Mouse (Mus musculus) MEL (cell line): ENCODE data around the gene Olfr160. TPM values are rescaled to one million over a fixed set of nuclear protein-coding genes. Genes with fewer than 3 reads are reported as not detected.

Experiments used
- DNase-seq: peaks from one replicate; pipeline ENCODE4 v3.0.0; 2011; ENCODE audit warnings: low read depth, low spot score
- H3K27ac ChIP-seq: 2 replicates; pipeline ENCODE4 v1.5.1; 2012; ENCODE audit warnings: low read depth, mild to moderate bottlenecking, control low read depth, low read length, moderate library complexity; ENCODE audit not compliant: control insufficient read depth
- H3K27me3 ChIP-seq, 2 experiments: fragments of 150-350 bp in 1 of 2; sonication (generic) in 1 of 2; 2 replicates each; pipeline ENCODE4 v1.6.1; 2012; ENCODE audit warnings: low read length in 2 of 2, mild to moderate bottlenecking in 2 of 2, improper control_type of control experiment in 1 of 2, moderate library complexity in 1 of 2; ENCODE audit not compliant: insufficient read depth in 2 of 2, control insufficient read depth in 1 of 2
- H3K36me3 ChIP-seq, 2 experiments: 2 replicates each; pipeline ENCODE4 v1.6.1; 2012 to 2014; ENCODE audit warnings: low read length in 2 of 2, improper control_type of control experiment in 1 of 2, inconsistent platforms in 1 of 2, mild to moderate bottlenecking in 1 of 2; ENCODE audit not compliant: insufficient read depth in 2 of 2, control insufficient read depth in 1 of 2
- H3K4me1 ChIP-seq, 2 experiments: fragments of 150-350 bp in 1 of 2; sonication (generic) in 1 of 2; 2 replicates each; pipeline ENCODE4 v1.6.1; 2012; ENCODE audit warnings: low read length in 2 of 2, improper control_type of control experiment in 1 of 2, mild to moderate bottlenecking in 1 of 2; ENCODE audit not compliant: insufficient read depth in 2 of 2, control insufficient read depth in 1 of 2
- H3K4me3 ChIP-seq, 2 experiments: fragments of 150-350 bp in 1 of 2; sonication (generic) in 1 of 2; 2 replicates each; pipeline ENCODE4 v1.5.1; 2012; ENCODE audit warnings: low read depth in 2 of 2, low read length in 2 of 2, mild to moderate bottlenecking in 2 of 2, moderate library complexity in 2 of 2, control low read depth in 1 of 2, improper control_type of control experiment in 1 of 2; ENCODE audit not compliant: control insufficient read depth in 1 of 2, insufficient read depth in 1 of 2
- H3K79me2 ChIP-seq: 2 replicates; pipeline ENCODE4 v1.6.1; 2012; ENCODE audit warnings: mild to moderate bottlenecking, low read length, moderate library complexity; ENCODE audit not compliant: control insufficient read depth, poor library complexity, insufficient read depth
- H3K9ac ChIP-seq: 2 replicates; pipeline ENCODE4 v1.6.1; 2012; ENCODE audit warnings: low read depth, mild to moderate bottlenecking, control low read depth, low read length, moderate library complexity; ENCODE audit not compliant: control insufficient read depth, poor library complexity, severe bottlenecking
- H3K9me3 ChIP-seq: fragments of 150-350 bp; sonication (generic); replicated peaks from 2 replicates; pipeline ENCODE4 v1.6.1; 2012; ENCODE audit warnings: mild to moderate bottlenecking, low read length, improper control_type of control experiment, moderate library complexity; ENCODE audit not compliant: insufficient read depth
- BHLHE40 ChIP-seq: IDR thresholded peaks from 2 replicates; pipeline ENCODE4 v1.6.1; 2012; ENCODE audit warnings: low read depth, mild to moderate bottlenecking, inconsistent platforms, low read length, improper control_type of control experiment, borderline replicate concordance
- CHD1 ChIP-seq: IDR thresholded peaks from 2 replicates; pipeline ENCODE4 v1.6.1; 2012; ENCODE audit warnings: low read depth, mild to moderate bottlenecking, inconsistent platforms, low read length, improper control_type of control experiment
- CHD2 ChIP-seq: IDR thresholded peaks from 2 replicates; pipeline ENCODE4 v1.6.1; 2011; ENCODE audit warnings: low read length, improper control_type of control experiment
- ELF1 ChIP-seq: IDR thresholded peaks from 2 replicates; pipeline ENCODE4 v1.6.1; 2014; ENCODE audit warnings: low read depth, mild to moderate bottlenecking, inconsistent platforms, low read length, improper control_type of control experiment, moderate library complexity
- EP300 ChIP-seq, 2 experiments: IDR thresholded peaks; 2 replicates each; pipeline ENCODE4 v1.6.1; 2011; ENCODE audit warnings: improper control_type of control experiment in 2 of 2, low read length in 2 of 2, low read depth in 1 of 2, mild to moderate bottlenecking in 1 of 2
- ETS1 ChIP-seq: IDR thresholded peaks from 2 replicates; pipeline ENCODE4 v1.6.1; 2012; ENCODE audit warnings: low read depth, mild to moderate bottlenecking, inconsistent platforms, low read length, improper control_type of control experiment, moderate library complexity
- GABPA ChIP-seq: IDR thresholded peaks from 2 replicates; pipeline ENCODE4 v1.6.1; 2012; ENCODE audit warnings: low read depth, mild to moderate bottlenecking, inconsistent platforms, low read length, improper control_type of control experiment, moderate library complexity
- JUND ChIP-seq: IDR thresholded peaks from 2 replicates; pipeline ENCODE4 v1.6.1; 2011; ENCODE audit warnings: low read depth, mild to moderate bottlenecking, improper control_type of control experiment, low read length
- KAT2A ChIP-seq: conservative IDR thresholded peaks from 2 replicates; pipeline ENCODE4 v1.6.1; 2012; ENCODE audit warnings: low read depth, low read length, improper control_type of control experiment, inconsistent platforms
- MAFK ChIP-seq: IDR thresholded peaks from 2 replicates; pipeline ENCODE4 v1.6.1; 2011; ENCODE audit warnings: low read depth, mild to moderate bottlenecking, low read length, improper control_type of control experiment, borderline replicate concordance
- MEF2A ChIP-seq: IDR thresholded peaks from 2 replicates; pipeline ENCODE4 v1.6.1; 2014; ENCODE audit warnings: low read depth, mild to moderate bottlenecking, inconsistent platforms, low read length, improper control_type of control experiment; ENCODE audit not compliant: poor library complexity, insufficient replicate concordance, severe bottlenecking; ENCODE audit errors: extremely low read depth
- MYC ChIP-seq: IDR thresholded peaks from 2 replicates; pipeline ENCODE4 v1.6.1; 2011; ENCODE audit warnings: low read depth, mild to moderate bottlenecking, low read length, improper control_type of control experiment, moderate library complexity
- NRF1 ChIP-seq: IDR thresholded peaks from 2 replicates; pipeline ENCODE4 v1.6.1; 2014; ENCODE audit warnings: low read depth, mild to moderate bottlenecking, inconsistent platforms, low read length, improper control_type of control experiment, moderate library complexity; ENCODE audit not compliant: poor library complexity, insufficient read depth, severe bottlenecking
- POLR2A ChIP-seq, 2 experiments: IDR thresholded peaks; 2 replicates each; pipeline ENCODE4 v1.6.1; 2011 to 2012; ENCODE audit warnings: low read length in 2 of 2, mild to moderate bottlenecking in 2 of 2, control low read depth in 1 of 2, improper control_type of control experiment in 1 of 2, low read depth in 1 of 2, moderate library complexity in 1 of 2; ENCODE audit not compliant: control insufficient read depth in 1 of 2, insufficient read depth in 1 of 2, poor library complexity in 1 of 2
- RAD21 ChIP-seq: IDR thresholded peaks from 2 replicates; pipeline ENCODE4 v1.6.1; 2011; ENCODE audit warnings: mild to moderate bottlenecking, low read depth, low read length, improper control_type of control experiment
- RCOR1 ChIP-seq: IDR thresholded peaks from 2 replicates; pipeline ENCODE4 v1.6.1; 2012; ENCODE audit warnings: low read depth, mild to moderate bottlenecking, inconsistent platforms, low read length, improper control_type of control experiment
- TAL1 ChIP-seq: IDR thresholded peaks from 2 replicates; pipeline ENCODE4 v1.6.1; 2012; ENCODE audit warnings: mild to moderate bottlenecking, inconsistent platforms, low read length, moderate library complexity, mixed read lengths
- TBP ChIP-seq: IDR thresholded peaks from 2 replicates; pipeline ENCODE4 v1.8.0; 2011; ENCODE audit warnings: low read depth, low read length, improper control_type of control experiment
- TCF12 ChIP-seq: IDR thresholded peaks from 2 replicates; pipeline ENCODE4 v1.6.1; 2014; ENCODE audit warnings: low read depth, mild to moderate bottlenecking, inconsistent platforms, low read length, improper control_type of control experiment, moderate library complexity
- UBTF ChIP-seq: IDR thresholded peaks from 2 replicates; pipeline ENCODE4 v1.6.1; 2012; ENCODE audit warnings: low read depth, mild to moderate bottlenecking, inconsistent platforms, low read length, improper control_type of control experiment, moderate library complexity, borderline replicate concordance; ENCODE audit not compliant: insufficient read depth
- USF1 ChIP-seq: IDR thresholded peaks from 2 replicates; pipeline ENCODE4 v1.6.1; 2014; ENCODE audit warnings: low read depth, mild to moderate bottlenecking, inconsistent platforms, low read length, improper control_type of control experiment, moderate library complexity
- USF2 ChIP-seq, 2 experiments: IDR thresholded peaks; 2 replicates each; pipeline ENCODE4 v1.6.1; 2011 to 2012; ENCODE audit warnings: improper control_type of control experiment in 2 of 2, low read length in 2 of 2, borderline replicate concordance in 1 of 2, inconsistent platforms in 1 of 2, low read depth in 1 of 2, mild to moderate bottlenecking in 1 of 2; ENCODE audit not compliant: insufficient read depth in 1 of 2
- ZNF384 ChIP-seq: IDR thresholded peaks from 2 replicates; pipeline ENCODE4 v1.6.1; 2012; ENCODE audit warnings: low read depth, mild to moderate bottlenecking, inconsistent platforms, low read length, improper control_type of control experiment
- polyA plus RNA-seq, 2 experiments: library from polyadenylated mRNA; stranded (reverse) in 1 of 2; unstranded in 1 of 2; fragments of >175 nt in 1 of 2; fragments of >200 nt in 1 of 2; gene quantifications; 2 replicates each; pipeline versions ENCODE4 v1.2.1 to v1.2.4; 2012; ENCODE audit warnings: low replicate concordance in 2 of 2, low read depth in 1 of 2; ENCODE audit not compliant: insufficient read length in 2 of 2, insufficient read depth in 1 of 2, missing spikeins in 1 of 2
- total RNA-seq: library from RNA; depleted of rRNA; stranded (reverse); fragments of 300-350 nt; gene quantifications from 2 replicates; pipeline ENCODE4 v1.2.3, GENCODE M21; 2012

Olfr160 gene
- total and polyA plus RNA-seq, 3 experiments, result not detected

DNA sequence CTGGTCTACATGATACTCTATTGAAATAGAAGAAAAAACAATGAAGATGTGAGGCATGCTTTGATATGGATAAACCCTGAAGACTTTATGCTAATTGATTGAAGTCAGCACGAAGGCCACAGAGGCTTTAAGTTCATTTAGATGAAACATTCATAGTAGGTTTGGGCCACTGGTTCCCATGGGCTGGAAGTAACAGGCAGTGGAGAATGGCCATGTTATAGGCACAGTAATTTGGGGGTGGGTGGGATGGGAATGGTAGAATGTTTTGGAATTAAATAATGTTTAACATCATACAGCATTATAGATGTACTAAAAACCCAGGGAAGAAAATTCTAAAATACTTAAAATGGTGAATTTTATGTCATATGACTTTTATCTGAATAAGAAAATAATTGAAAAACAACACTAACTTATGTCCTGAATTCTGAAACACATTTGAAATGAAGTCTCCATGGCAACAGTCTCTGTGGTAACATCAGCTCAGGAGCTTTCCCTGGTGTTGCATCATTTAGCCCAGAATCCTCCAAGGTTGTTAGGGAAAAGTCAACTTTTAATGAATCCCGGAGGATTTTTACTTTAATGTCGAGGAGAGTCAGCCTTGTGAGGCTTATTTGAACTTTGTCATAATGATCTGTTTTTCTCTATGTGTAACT, 28.6 kb downstream of the Olfr160 start:
- DNase-seq, result no peak
- H3K36me3 ChIP-seq, result no peaks in the 10 kb centered on the region
- H3K27me3 ChIP-seq, result no peaks in the 10 kb centered on the region
- H3K27ac ChIP-seq, result no peak overlapping the region
- TF ChIP-seq EP300 (IDR thresholded peaks at IDR 0.05; ENCODE audit: low read depth in 1 of 2, low read length in 2 of 2), result no peak
- TF ChIP-seq USF2 (IDR thresholded peaks at IDR 0.05; ENCODE audit: borderline replicate concordance in 1 of 2, insufficient read depth in 1 of 2, low read depth in 1 of 2, low read length in 2 of 2), result no peak
- TF ChIP-seq MYC, result no peak
- TF ChIP-seq TCF12, result no peak
- TF ChIP-seq MAFK, result no peak
- TF ChIP-seq KAT2A, result no peak
- no peak for TF ChIP-seq TBP
- TF ChIP-seq ZNF384, result no peak
- no peak for TF ChIP-seq JUND
- TF ChIP-seq RAD21, result no peak
- TF ChIP-seq CHD1, result no peak
- TF ChIP-seq RCOR1, result no peak
- TF ChIP-seq POLR2A (IDR thresholded peaks at IDR 0.05; ENCODE audit: control insufficient read depth in 1 of 2, insufficient read depth in 1 of 2, low read depth in 1 of 2, low read length in 2 of 2, poor library complexity in 1 of 2), result no peak
- no peak for TF ChIP-seq TAL1
- TF ChIP-seq UBTF, result no peak
- no peak for TF ChIP-seq GABPA
- no peak for TF ChIP-seq NRF1
- TF ChIP-seq ELF1, result no peak
- no peak overlapping the region for H3K4me3 ChIP-seq
- H3K4me1 ChIP-seq, result no peaks in the 10 kb centered on the region; a peak in 1 of 4 replicates
- no peaks in the 10 kb centered on the region for H3K79me2 ChIP-seq
- H3K9ac ChIP-seq, result no peak overlapping the region
- no peaks in the 10 kb centered on the region for H3K9me3 ChIP-seq

DNA sequence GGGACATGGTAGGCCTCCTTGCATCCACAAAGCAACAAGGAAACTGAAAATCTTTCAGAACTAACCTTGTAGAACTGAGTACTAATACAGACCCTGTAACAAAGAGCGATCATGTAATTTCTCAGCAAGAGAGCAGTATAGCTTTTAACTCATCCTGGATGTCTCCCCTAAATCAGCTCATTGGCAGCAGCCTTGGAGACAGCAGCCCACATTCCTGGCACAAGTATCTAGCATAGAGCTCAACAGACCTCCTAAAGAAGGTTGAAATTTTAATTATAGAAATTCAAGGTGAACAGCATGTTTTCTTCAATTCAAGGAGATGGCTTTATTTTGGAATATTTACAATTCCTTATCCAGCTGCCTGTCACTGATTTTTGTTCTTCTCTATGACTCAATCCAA, 34.9 kb downstream of the Olfr160 start:
- H3K9ac ChIP-seq, result no peak overlapping the region
- no peak for DNase-seq
- no peak overlapping the region for H3K4me3 ChIP-seq
- no peaks in the 10 kb centered on the region for H3K79me2 ChIP-seq
- no peaks in the 10 kb centered on the region for H3K9me3 ChIP-seq
- peaks cover 0 to 6% of the 10 kb centered on the region in 2 experiments; a peak in 3 of 4 replicates for H3K27me3 ChIP-seq
- H3K36me3 ChIP-seq, result no peaks in the 10 kb centered on the region
- H3K4me1 ChIP-seq, result no peaks in the 10 kb centered on the region
- TF ChIP-seq MAFK, result no peak
- TF ChIP-seq MEF2A, result no peak
- no peak for TF ChIP-seq KAT2A
- TF ChIP-seq TBP, result no peak
- TF ChIP-seq GABPA, result no peak
- no peak for TF ChIP-seq TCF12
- no peak for TF ChIP-seq BHLHE40
- no peak for TF ChIP-seq NRF1
- no peak for TF ChIP-seq USF1
- TF ChIP-seq UBTF, result no peak
- no peak for TF ChIP-seq RAD21
- TF ChIP-seq ETS1, result no peak
- TF ChIP-seq ELF1, result no peak
- no peak for TF ChIP-seq CHD2
- H3K27ac ChIP-seq, result no peak overlapping the region
